ENCODE assay signal across 15 mouse cellular contexts in the genomic region with DNA sequence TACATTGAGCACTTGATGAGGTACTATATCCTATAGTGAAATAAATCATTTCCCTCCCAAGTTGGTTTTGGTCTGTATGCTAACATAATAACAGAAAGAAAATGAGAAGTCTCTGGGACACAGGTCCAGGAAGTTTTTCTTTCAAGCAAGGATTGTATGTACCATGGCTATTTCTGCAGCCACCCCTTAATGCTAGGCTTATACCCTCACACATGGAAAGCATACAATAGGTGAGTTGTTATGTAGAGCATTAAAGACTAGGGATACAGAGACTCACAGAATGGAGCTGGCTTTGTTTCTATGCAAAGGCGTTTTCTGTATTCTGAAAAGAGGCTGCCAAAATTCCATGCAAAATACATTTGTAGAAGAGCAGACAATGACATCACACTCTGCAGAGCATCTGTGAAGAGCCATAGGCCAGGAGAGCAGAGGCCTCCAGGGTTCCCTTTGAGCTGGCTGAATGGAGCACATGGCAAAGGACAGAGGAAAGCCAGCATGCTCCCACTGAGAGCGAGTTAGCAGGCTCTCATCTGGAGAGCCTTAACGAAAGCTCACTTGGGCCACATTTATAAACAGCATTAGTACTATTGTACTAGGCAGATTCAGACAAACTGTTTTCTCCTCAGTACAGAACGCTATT.
DNase-seq lines count a peak whose midpoint lies in the region; ATAC-seq lines count a peak whose summit lies in the region.
"Had no signal": no experiment of that assay in that cellular context is flagged by ENCODE, and none has a peak within 500 bp of the region (broad histone marks: within the 10 kb centered on the region; RNA-seq: fewer than 3 reads in every experiment).

No protein-coding gene starts in this region.

- no peaks in the 10 kb centered on the region for H3K36me3 ChIP-seq in forebrain, embryonic 12.5 days (replicated peaks)
- no peaks in the 10 kb centered on the region for H3K36me3 ChIP-seq in forebrain, embryonic 16.5 days (ENCODE audit: control insufficient read depth, insufficient read depth)
- no peaks in the 10 kb centered on the region for H3K36me3 ChIP-seq in midbrain, embryonic 14.5 days (ENCODE audit: control insufficient read depth, insufficient read depth, low read length)

- H3K4me3 ChIP-seq in forebrain, embryonic 12.5 days (replicated peaks) = no peak overlapping the region
- H3K4me3 ChIP-seq in forebrain, embryonic 16.5 days (replicated peaks; ENCODE audit: low read length) = no peak overlapping the region
- no peak overlapping the region for H3K4me3 ChIP-seq in midbrain, embryonic 14.5 days (replicated peaks; ENCODE audit: low read depth, low read length)
- H3K4me3 ChIP-seq: erythroblast, embryonic 14.5 days; left cerebral cortex, adult 2 months had no signal

- no peak overlapping the region for H3K9ac ChIP-seq in forebrain, embryonic 12.5 days
- H3K9ac ChIP-seq in forebrain, embryonic 16.5 days (replicated peaks; ENCODE audit: low read depth, low read length) = no peak overlapping the region
- no peak overlapping the region for H3K9ac ChIP-seq in midbrain, embryonic 14.5 days (replicated peaks; ENCODE audit: low read length)

- no peak overlapping the region for H3K4me2 ChIP-seq in forebrain, embryonic 12.5 days
- no peak overlapping the region for H3K4me2 ChIP-seq in forebrain, embryonic 16.5 days (ENCODE audit: low read length)
- H3K4me2 ChIP-seq in midbrain, embryonic 14.5 days (ENCODE audit: low read length) = no peak overlapping the region
- H3K4me2 ChIP-seq: liver, embryonic 11.5 days had no signal

- H3K27ac ChIP-seq in forebrain, embryonic 12.5 days = 0 out of 2 replicates have a peak overlapping the region, but pooled peaks have one; percentile 19
- H3K27ac ChIP-seq in forebrain, embryonic 16.5 days (ENCODE audit: low read length) = no peak overlapping the region
- H3K27ac ChIP-seq in midbrain, embryonic 14.5 days (replicated peaks; ENCODE audit: low read depth, low read length) = no peak overlapping the region
- H3K27ac ChIP-seq: left cerebral cortex, adult 2 months had no signal

- 24% methylated on average over 4 of the region's 4 CpGs for WGBS in forebrain, embryonic 12.5 days
- 23% methylated on average over 4 of the region's 4 CpGs for WGBS in forebrain, embryonic 16.5 days
- 39% methylated on average over 4 of the region's 4 CpGs for WGBS in midbrain, embryonic 14.5 days

- H3K9me3 ChIP-seq in forebrain, embryonic 12.5 days = no peaks in the 10 kb centered on the region
- H3K9me3 ChIP-seq in forebrain, embryonic 16.5 days (ENCODE audit: control insufficient read depth, low read length) = no peaks in the 10 kb centered on the region
- H3K9me3 ChIP-seq in midbrain, embryonic 14.5 days (ENCODE audit: control insufficient read depth, low read length) = no peaks in the 10 kb centered on the region

- H3K4me1 ChIP-seq in forebrain, embryonic 12.5 days = no peaks in the 10 kb centered on the region; the same call in 1 of the 2 replicates
- H3K4me1 ChIP-seq in forebrain, embryonic 16.5 days (replicated peaks; ENCODE audit: control insufficient read depth, insufficient read depth, low read length) = peaks cover 4% of the 10 kb centered on the region; the same call in 1 of the 2 replicates
- H3K4me1 ChIP-seq in midbrain, embryonic 14.5 days (ENCODE audit: control insufficient read depth, insufficient read depth, low read length) = no peaks in the 10 kb centered on the region

- H3K27me3 ChIP-seq in forebrain, embryonic 12.5 days = no peaks in the 10 kb centered on the region
- no peaks in the 10 kb centered on the region for H3K27me3 ChIP-seq in forebrain, embryonic 16.5 days (replicated peaks; ENCODE audit: control insufficient read depth, insufficient read depth, low read length)
- no peaks in the 10 kb centered on the region for H3K27me3 ChIP-seq in midbrain, embryonic 14.5 days (ENCODE audit: control insufficient read depth, insufficient read depth, low read length)
- H3K27me3 ChIP-seq: CH12.LX had no signal

- peak; percentile 69; the same call in 1 of the 2 replicates for ATAC-seq in forebrain, embryonic 12.5 days (ENCODE audit: low FRiP score)
- peak; percentile 62; the same call in 1 of the 2 replicates for ATAC-seq in forebrain, embryonic 16.5 days
- ATAC-seq in midbrain, embryonic 14.5 days (ENCODE audit: low FRiP score, low TSS enrichment) = no peak

- intact Hi-C loops in heart, postnatal 10 days (cut with DNase I) = no loop called here
- intact Hi-C loops in heart, postnatal 25 days (cut with DNase I) = no loop called here

- DNase-seq in heart, postnatal 10 days = peak; percentile 9 to 35
- no peak for DNase-seq in heart, postnatal 25 days (ENCODE audit: low spot score)
- peak; percentile 26 for DNase-seq in midbrain, embryonic 14.5 days
- no peak for DNase-seq in urinary bladder, postnatal 25 days (ENCODE audit: low spot score)
- DNase-seq in kidney, postnatal 14 days = no peak
- DNase-seq: cerebellum, adult 11-12 months; gastrocnemius, postnatal 10 days; kidney, adult 11 months; right cerebral cortex, postnatal 4 days had no signal

Comparison
In these comparisons a context has a peak if more than half of its experiments do, and no peak if none do; other contexts are left out.
1. DNase-seq: peak in heart, postnatal 10 days (2 of 2) and midbrain, embryonic 14.5 days (single experiment); none in heart, postnatal 25 days (single experiment), urinary bladder, postnatal 25 days (single experiment) and kidney, postnatal 14 days (single experiment).